Mouse (Mus musculus): ENCODE results near the gene Gabra2. TPM values are rescaled to one million over a fixed set of nuclear protein-coding genes. Genes with fewer than 3 reads are reported as not detected.

The Gabra2 gene
- total and polyA plus RNA-seq, 3 experiments = not detected

GRCm38 (mm10) chr5:70995617-70996325, 99.9 kb downstream of the Gabra2 start:
- Histone ChIP-seq H3K4me1 (ENCODE audit: control insufficient read depth in 1 of 2, insufficient read depth in 2 of 2, low read length in 2 of 2) (no peaks in the 10 kb centered on the region), H3K4me3 (ENCODE audit: control insufficient read depth in 1 of 2, insufficient read depth in 1 of 2, low read depth in 2 of 2, low read length in 2 of 2) (no peak overlapping the region), H3K9ac (ENCODE audit: control insufficient read depth, low read depth, low read length, poor library complexity, severe bottlenecking) (no peak overlapping the region), H3K79me2 (ENCODE audit: control insufficient read depth, insufficient read depth, low read length, poor library complexity) (no peaks in the 10 kb centered on the region), H3K27me3 (ENCODE audit: control insufficient read depth in 1 of 2, insufficient read depth in 2 of 2, low read length in 2 of 2) (no peaks in the 10 kb centered on the region), H3K9me3 (replicated peaks; ENCODE audit: insufficient read depth, low read length) (no peaks in the 10 kb centered on the region), H3K36me3 (ENCODE audit: control insufficient read depth in 1 of 2, insufficient read depth in 2 of 2, low read length in 2 of 2) (no peaks in the 10 kb centered on the region), H3K27ac (ENCODE audit: control insufficient read depth, low read depth, low read length) (no peak overlapping the region)
- TF ChIP-seq POLR2AphosphoS2 (IDR thresholded peaks at IDR 0.05; ENCODE audit: low read length) (no peak), ELF1 (IDR thresholded peaks at IDR 0.05; ENCODE audit: low read depth, low read length) (no peak), GATA1 (IDR thresholded peaks at IDR 0.05; ENCODE audit: low read depth, low read length) (no peak), MYC (IDR thresholded peaks at IDR 0.05; ENCODE audit: low read depth, low read length) (no peak), MAFK (IDR thresholded peaks at IDR 0.05; ENCODE audit: borderline replicate concordance, low read depth, low read length) (no peak), USF2 (IDR thresholded peaks at IDR 0.05; ENCODE audit: borderline replicate concordance in 1 of 2, insufficient read depth in 1 of 2, low read depth in 1 of 2, low read length in 2 of 2) (no peak), CTCF (IDR thresholded peaks at IDR 0.05 in 2 of 3, conservative IDR thresholded peaks at IDR 0.05 in 1 of 3; ENCODE audit: control insufficient read depth in 1 of 3, insufficient read depth in 1 of 3, low read depth in 2 of 3, low read length in 3 of 3, poor library complexity in 1 of 3, severe bottlenecking in 1 of 3) (no peak), MAX (IDR thresholded peaks at IDR 0.05; ENCODE audit: low read length) (no peak), MAZ (IDR thresholded peaks at IDR 0.05; ENCODE audit: low read depth, low read length) (no peak), UBTF (IDR thresholded peaks at IDR 0.05; ENCODE audit: borderline replicate concordance, insufficient read depth, low read depth, low read length) (no peak), POLR2AphosphoS5 (IDR thresholded peaks at IDR 0.05; ENCODE audit: borderline replicate concordance, low read depth, low read length) (no peak), TCF12 (IDR thresholded peaks at IDR 0.05; ENCODE audit: low read depth, low read length) (no peak), BHLHE40 (IDR thresholded peaks at IDR 0.05; ENCODE audit: borderline replicate concordance, low read depth, low read length) (no peak), ZNF384 (IDR thresholded peaks at IDR 0.05; ENCODE audit: low read depth, low read length) (no peak), KAT2A (conservative IDR thresholded peaks at IDR 0.05; ENCODE audit: low read depth, low read length) (no peak)
- DNase-seq (ENCODE audit: low read depth, low spot score) = no peak

- no peak for DNase-seq (ENCODE audit: low read depth, low spot score)
- H3K27me3 ChIP-seq (ENCODE audit: control insufficient read depth in 1 of 2, insufficient read depth in 2 of 2, low read length in 2 of 2) = no peaks in the 10 kb centered on the region
- H3K9ac ChIP-seq (ENCODE audit: control insufficient read depth, low read depth, low read length, poor library complexity, severe bottlenecking) = no peak overlapping the region
Measured at GRCm38 (mm10) chr5:70993281-70993680, 102.4 kb downstream of the Gabra2 start.

More at GRCm38 (mm10) chr5:70993281-70993680, 102.4 kb downstream of the Gabra2 start:
- Histone ChIP-seq H3K79me2 (ENCODE audit: control insufficient read depth, insufficient read depth, low read length, poor library complexity) (no peaks in the 10 kb centered on the region), H3K36me3 (ENCODE audit: control insufficient read depth in 1 of 2, insufficient read depth in 2 of 2, low read length in 2 of 2) (no peaks in the 10 kb centered on the region), H3K4me3 (ENCODE audit: control insufficient read depth in 1 of 2, insufficient read depth in 1 of 2, low read depth in 2 of 2, low read length in 2 of 2) (no peak overlapping the region), H3K9me3 (replicated peaks; ENCODE audit: insufficient read depth, low read length) (no peaks in the 10 kb centered on the region), H3K4me1 (ENCODE audit: control insufficient read depth in 1 of 2, insufficient read depth in 2 of 2, low read length in 2 of 2) (no peaks in the 10 kb centered on the region), H3K27ac (ENCODE audit: control insufficient read depth, low read depth, low read length) (no peak overlapping the region)
- TF ChIP-seq POLR2A (IDR thresholded peaks at IDR 0.05; ENCODE audit: control insufficient read depth in 1 of 2, insufficient read depth in 1 of 2, low read depth in 1 of 2, low read length in 2 of 2, poor library complexity in 1 of 2) (no peak), EP300 (IDR thresholded peaks at IDR 0.05; ENCODE audit: low read depth in 1 of 2, low read length in 2 of 2) (no peak), TCF12 (IDR thresholded peaks at IDR 0.05; ENCODE audit: low read depth, low read length) (no peak), GABPA (IDR thresholded peaks at IDR 0.05; ENCODE audit: low read depth, low read length) (no peak), JUND (IDR thresholded peaks at IDR 0.05; ENCODE audit: low read depth, low read length) (no peak), ZC3H11A (IDR thresholded peaks at IDR 0.05; ENCODE audit: low read depth, low read length) (no peak), POLR2AphosphoS5 (IDR thresholded peaks at IDR 0.05; ENCODE audit: borderline replicate concordance, low read depth, low read length) (no peak), SMC3 (IDR thresholded peaks at IDR 0.05; ENCODE audit: low read depth, low read length) (no peak), MYC (IDR thresholded peaks at IDR 0.05; ENCODE audit: low read depth, low read length) (no peak), MEF2A (IDR thresholded peaks at IDR 0.05; ENCODE audit: extremely low read depth, insufficient replicate concordance, low read depth, low read length, poor library complexity, severe bottlenecking) (no peak), KAT2A (conservative IDR thresholded peaks at IDR 0.05; ENCODE audit: low read depth, low read length) (no peak), RAD21 (IDR thresholded peaks at IDR 0.05; ENCODE audit: low read depth, low read length) (no peak), CHD1 (IDR thresholded peaks at IDR 0.05; ENCODE audit: low read depth, low read length) (no peak), GATA1 (IDR thresholded peaks at IDR 0.05; ENCODE audit: low read depth, low read length) (no peak), NELFE (IDR thresholded peaks at IDR 0.05; ENCODE audit: low read depth, low read length) (no peak), CHD2 (IDR thresholded peaks at IDR 0.05; ENCODE audit: low read length) (no peak), ETS1 (IDR thresholded peaks at IDR 0.05; ENCODE audit: low read depth, low read length) (no peak)

All from MEL (cell line).